Mouse (Mus musculus) heart, adult 2 months (tissue): ENCODE measurements around the gene 4933427D14Rik. TPM values are rescaled to one million over a fixed set of nuclear protein-coding genes. Genes with fewer than 3 reads are reported as not detected.
A peak's percentile ranks its signal among the peaks of the same experiment; 100 is the strongest.

Experiments used
- DNase-seq, 2 experiments: peaks; one replicate each; pipeline ENCODE4 v3.0.0; 2021
- H3K27ac ChIP-seq: fragments of 200-600 bp; 2 replicates; pipeline ENCODE4 v1.8.1; 2022
- H3K27me3 ChIP-seq: fragments of 200-500 bp; 2 replicates; pipeline ENCODE4 v1.6.1; 2012; ENCODE audit warnings: mild to moderate bottlenecking, low read length, inconsistent platforms, mixed read lengths; ENCODE audit not compliant: control insufficient read depth, insufficient read depth
- H3K36me3 ChIP-seq: fragments of 200-500 bp; 2 replicates; pipeline ENCODE4 v1.6.1; 2012; ENCODE audit warnings: low read length, inconsistent platforms; ENCODE audit not compliant: control insufficient read depth, insufficient read depth
- H3K4me1 ChIP-seq: fragments of 200-500 bp; 2 replicates; pipeline ENCODE4 v1.6.1; 2011; ENCODE audit warnings: low read length; ENCODE audit not compliant: control insufficient read depth, insufficient read depth
- H3K4me3 ChIP-seq: fragments of 200-600 bp; 2 replicates; pipeline ENCODE4 v1.8.1; 2022
- H3K79me2 ChIP-seq: fragments of 200-500 bp; replicated peaks from 2 replicates; pipeline ENCODE4 v1.6.1; 2012; ENCODE audit warnings: mild to moderate bottlenecking, inconsistent platforms, low read length, moderate library complexity, mixed read lengths; ENCODE audit not compliant: control insufficient read depth, insufficient read depth
- H3K9ac ChIP-seq: fragments of 200-500 bp; 2 replicates; pipeline ENCODE4 v1.6.1; 2012; ENCODE audit warnings: low read depth, mild to moderate bottlenecking, control low read depth, inconsistent platforms, low read length, mixed read lengths
- CTCF ChIP-seq: fragments of 200-600 bp; IDR thresholded peaks from 2 replicates; pipeline ENCODE4 v1.8.1; 2022; ENCODE audit warnings: antibody characterized with exemption, mild to moderate bottlenecking, moderate library complexity
- EP300 ChIP-seq: fragments of 200-500 bp; IDR thresholded peaks from 2 replicates; pipeline ENCODE4 v1.6.1; 2011; ENCODE audit warnings: low read depth, low read length, control low read depth; ENCODE audit not compliant: insufficient read depth
- POLR2A ChIP-seq: fragments of 200-500 bp; IDR thresholded peaks from 2 replicates; pipeline ENCODE4 v1.6.1; 2011; ENCODE audit warnings: mild to moderate bottlenecking, low read depth, low read length, control low read depth; ENCODE audit not compliant: insufficient read depth
- WGBS: fragments of 180-500 bp; shearing (Covaris S2); methylation state at CpG from one replicate; pipeline ENCODE4 v1.1.7; 2018; 5-methylcytosine and 5-hydroxymethylcytosine counted together
- intact Hi-C: fragments of 180-260 bp; cut with DNase I; formaldehyde crosslinking; loops from one replicate; pipeline ENCODE4 v1.15.1; 2025
- polyA plus RNA-seq: library from polyadenylated mRNA; depleted of rRNA; stranded (reverse); fragments of >200 nt; gene quantifications from 2 replicates; pipeline ENCODE4 v1.2.3, GENCODE M21; 2012
- total RNA-seq, 2 experiments: library from RNA; stranded (reverse); gene quantifications; 2 replicates each; pipeline ENCODE4 v1.2.3; 2021

4933427D14Rik gene
- total and polyA plus RNA-seq, 3 experiments: 2.0 to 2.3 (median 2.0) TPM

- 7% methylated on average over 17 of the region's 17 CpGs for WGBS
- Histone ChIP-seq H3K27ac (peak overlapping the region; percentile 78), H3K9ac (peak overlapping the region; percentile 79), H3K4me3 (peak overlapping the region; percentile 73), H3K4me1 (peaks cover 7% of the 10 kb centered on the region), H3K27me3 (no peaks in the 10 kb centered on the region), H3K36me3 (no peaks in the 10 kb centered on the region), H3K79me2 (peaks cover 8% of the 10 kb centered on the region; the same call in 1 of the 2 replicates)
- TF ChIP-seq CTCF: no peak
- intact Hi-C loops: loop anchor here (2.0 kb wide), 1 partner anchor 155 kb away; no protein-coding TSS in a partner anchor
- no peak for DNase-seq
Observed at GRCm38 (mm10) chr11:72207834-72208377, 647 bp upstream of the 4933427D14Rik start.

GRCm38 (mm10) chr11:72206341-72207203 is 687 bp downstream of the 4933427D14Rik start, which contains the start of gene Gm43951:
Gene Gm43951, minus strand, starts transcription at chr11:72206840.
- intact Hi-C loops: loop anchor here (2.0 kb wide), 1 partner anchor 154 kb away; no protein-coding TSS in a partner anchor
- peak in 1 of 2 experiments; percentile 15 for DNase-seq
- Histone ChIP-seq H3K27ac (peak within 1 kb of the TSS; percentile 78), H3K9ac (peak within 1 kb of the TSS; percentile 85), H3K79me2 (peaks cover 8% of the 10 kb centered on the region; the same call in 1 of the 2 replicates), H3K4me1 (peaks cover 7% of the 10 kb centered on the region), H3K4me3 (peak within 1 kb of the TSS; percentile 73), H3K36me3 (no peaks in the 10 kb centered on the region), H3K27me3 (no peaks in the 10 kb centered on the region)
- 1% methylated on average over 43 of the region's 43 CpGs for WGBS
- TF ChIP-seq POLR2A (no peak), EP300 (no peak), CTCF (peak; percentile 29)

GRCm38 (mm10) chr11:72205256-72205655 is 2.0 kb downstream of the 4933427D14Rik start:
- no peak overlapping the region for H3K9ac ChIP-seq
- intact Hi-C loops: no loop called here

GRCm38 (mm10) chr11:72203440-72203839 is 3.8 kb downstream of the 4933427D14Rik start:
- no peak overlapping the region for H3K4me3 ChIP-seq
- intact Hi-C loops: no loop called here
- H3K4me1 ChIP-seq: peaks cover 7% of the 10 kb centered on the region
- no peak overlapping the region for H3K27ac ChIP-seq
- 80% methylated on average over 1 of the region's 1 CpGs for WGBS
- no peaks in the 10 kb centered on the region for H3K36me3 ChIP-seq
- H3K9ac ChIP-seq: no peak overlapping the region
- H3K79me2 ChIP-seq: peaks cover 8% of the 10 kb centered on the region; the same call in 1 of the 2 replicates
- no peak for DNase-seq
- no peaks in the 10 kb centered on the region for H3K27me3 ChIP-seq
- TF ChIP-seq EP300 (no peak), POLR2A (no peak), CTCF (no peak)

More at GRCm38 (mm10) chr11:72205256-72205655, 2.0 kb downstream of the 4933427D14Rik start:
- H3K4me1 ChIP-seq: peaks cover 7% of the 10 kb centered on the region
- no peak overlapping the region for H3K27ac ChIP-seq
- no peaks in the 10 kb centered on the region for H3K36me3 ChIP-seq
- peaks cover 8% of the 10 kb centered on the region; the same call in 1 of the 2 replicates for H3K79me2 ChIP-seq
- no peak overlapping the region for H3K4me3 ChIP-seq
- DNase-seq: no peak
- TF ChIP-seq CTCF: no peak
- TF ChIP-seq POLR2A: no peak
- TF ChIP-seq EP300: no peak
- H3K27me3 ChIP-seq: no peaks in the 10 kb centered on the region
- 77% methylated on average over 6 of the region's 6 CpGs for WGBS

- intact Hi-C loops: no loop called here
- 49% methylated on average over 8 of the region's 8 CpGs for WGBS
- no peaks in the 10 kb centered on the region for H3K79me2 ChIP-seq
- peak overlapping the region; percentile 4; the same call in 1 of the 2 replicates for H3K27ac ChIP-seq
- H3K36me3 ChIP-seq: peaks cover 2% of the 10 kb centered on the region; the same call in 1 of the 2 replicates
- H3K27me3 ChIP-seq: no peaks in the 10 kb centered on the region
- H3K4me3 ChIP-seq: no peak overlapping the region
- no peak for DNase-seq
- no peak for TF ChIP-seq POLR2A
- no peak for TF ChIP-seq CTCF
- TF ChIP-seq EP300: no peak
- no peak overlapping the region for H3K9ac ChIP-seq
- H3K4me1 ChIP-seq: peaks cover 3% of the 10 kb centered on the region; the same call in 1 of the 2 replicates
Observed at GRCm38 (mm10) chr11:72196506-72196905, 10.8 kb downstream of the 4933427D14Rik start.

DNA sequence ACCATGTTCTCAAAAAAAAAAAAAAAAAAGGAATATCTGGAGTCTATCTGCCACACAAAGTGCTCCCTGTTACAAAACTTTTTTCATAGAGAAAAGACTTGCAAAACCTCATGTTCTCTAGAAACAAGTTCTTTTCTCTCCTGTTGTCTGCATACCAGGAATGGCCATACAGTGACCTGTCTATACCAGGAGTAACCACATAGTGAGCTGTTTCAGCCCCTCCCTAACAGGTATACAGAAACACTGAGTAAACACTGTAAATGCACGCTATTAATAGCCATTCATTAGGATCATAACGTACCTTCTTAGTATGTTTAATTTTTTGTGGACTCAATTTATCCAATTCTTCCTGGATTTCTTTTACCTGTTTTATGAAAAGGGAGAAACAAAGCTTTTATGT is 13.0 kb downstream of the 4933427D14Rik start:
- H3K4me3 ChIP-seq: no peak overlapping the region
- no peaks in the 10 kb centered on the region for H3K79me2 ChIP-seq
- H3K27ac ChIP-seq: no peak overlapping the region
- peaks cover 3% of the 10 kb centered on the region; the same call in 1 of the 2 replicates for H3K4me1 ChIP-seq
- 90% methylated on average over 2 of the region's 2 CpGs for WGBS
- H3K36me3 ChIP-seq: peaks cover 4% of the 10 kb centered on the region
- TF ChIP-seq CTCF: no peak
- no peak for TF ChIP-seq EP300
- TF ChIP-seq POLR2A: no peak
- H3K9ac ChIP-seq: no peak overlapping the region
- H3K27me3 ChIP-seq: no peaks in the 10 kb centered on the region
- DNase-seq: no peak
- intact Hi-C loops: no loop called here
